Mouse (Mus musculus) splenic B cell, adult 2 months (primary cell): ENCODE results near the gene Taf12.

Experiments
- DNase-seq: peaks from one replicate; pipeline ENCODE4 v3.0.0-alpha.2; 2011; ENCODE audit warnings: low read depth, low spot score
- H3K27me3 ChIP-seq: 2 replicates; pipeline ENCODE4 v1.6.1; 2012; ENCODE audit warnings: mild to moderate bottlenecking, low read length, moderate library complexity, mixed read lengths; ENCODE audit not compliant: control insufficient read depth, poor library complexity, insufficient read depth, severe bottlenecking
- H3K36me3 ChIP-seq: 2 replicates; pipeline ENCODE4 v1.6.1; 2012; ENCODE audit warnings: mild to moderate bottlenecking, low read length, moderate library complexity, mixed read lengths; ENCODE audit not compliant: control insufficient read depth, poor library complexity, insufficient read depth, severe bottlenecking

The Taf12 gene

DNA sequence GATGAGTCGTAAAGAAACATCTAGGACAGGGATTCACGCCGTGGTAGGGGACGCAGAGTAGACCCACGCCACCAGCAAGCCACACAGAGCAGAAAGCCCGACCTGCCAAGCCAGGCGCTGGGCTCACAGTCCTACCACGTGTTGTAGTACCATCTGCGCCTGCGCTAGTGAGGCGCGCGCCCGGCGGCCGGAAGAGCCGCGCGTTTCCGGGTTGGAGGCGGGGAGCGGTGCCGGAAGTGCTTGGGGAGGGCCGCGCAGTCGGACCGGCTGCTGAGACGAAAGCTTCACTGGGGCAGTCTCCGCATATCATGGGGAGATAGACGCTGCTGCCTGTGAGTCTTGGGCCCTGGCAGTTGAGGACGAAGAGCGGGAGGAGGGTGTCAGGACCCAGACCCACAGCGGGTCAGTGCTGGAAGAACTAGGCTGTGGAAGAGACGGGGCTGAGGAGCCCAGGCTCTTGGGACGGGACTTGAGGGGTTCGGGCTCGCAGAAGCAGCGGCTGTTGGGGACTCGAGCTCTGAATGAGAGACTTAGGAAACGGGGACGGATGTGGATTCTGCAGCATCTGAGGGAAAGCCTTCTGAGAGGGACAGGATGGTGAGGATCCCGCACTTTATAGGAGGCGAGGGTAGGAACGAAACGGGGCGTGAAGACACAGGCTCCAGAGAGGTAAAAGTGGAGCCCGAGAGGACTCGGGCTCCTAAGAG is at the start of gene Taf12:
TSS of gene Taf12 (plus strand) at position 220 of the 707 bp plus-strand sequence.
- Histone ChIP-seq H3K27me3 (no peaks in the 10 kb centered on the region), H3K36me3 (no peaks in the 10 kb centered on the region)
- DNase-seq: peak; percentile 96

DNA sequence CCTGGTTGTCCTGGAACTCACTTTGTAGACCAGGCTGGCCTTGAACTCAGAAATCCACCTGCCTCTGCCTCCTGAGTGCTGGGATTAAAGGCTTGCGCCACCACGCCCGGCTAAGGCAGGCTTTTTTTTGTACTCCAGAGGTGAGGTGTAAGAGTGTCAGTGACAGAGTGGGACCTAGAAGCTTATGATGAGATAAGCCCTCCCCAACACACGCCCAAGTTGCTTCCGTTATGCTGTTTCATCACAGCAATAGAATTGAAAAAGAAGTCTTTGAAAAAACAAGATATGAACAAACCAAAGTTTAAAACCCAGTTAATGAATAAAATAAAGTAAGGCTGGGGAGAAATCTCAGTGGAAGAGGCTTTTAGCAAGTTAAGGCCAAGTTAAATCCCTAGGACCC is 43.8 kb upstream of the Taf12 start:
- H3K36me3 ChIP-seq: no peaks in the 10 kb centered on the region; the same call in 1 of the 2 replicates
- H3K27me3 ChIP-seq: no peaks in the 10 kb centered on the region
- no peak for DNase-seq

DNA sequence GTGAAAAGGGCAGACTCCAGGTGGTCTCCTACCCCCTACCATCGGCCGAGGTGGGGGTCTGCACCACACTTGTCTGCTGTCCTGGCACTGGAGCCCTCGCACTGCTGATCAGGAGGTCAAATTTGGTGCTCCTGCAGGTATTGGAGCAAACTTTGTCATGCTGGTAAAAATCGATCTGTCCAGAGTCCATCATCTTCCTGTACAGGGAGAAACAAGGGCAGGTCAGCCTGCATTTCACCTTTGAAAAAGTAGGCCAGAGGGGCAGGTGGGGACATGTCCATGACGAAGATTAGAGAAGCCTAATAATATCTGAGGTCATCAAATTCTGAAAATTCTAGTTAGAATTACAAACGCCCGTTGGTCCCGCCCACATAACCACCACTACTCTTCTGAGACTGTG is 39.5 kb upstream of the Taf12 start:
- H3K36me3 ChIP-seq: peaks cover 2% of the 10 kb centered on the region
- H3K27me3 ChIP-seq: no peaks in the 10 kb centered on the region
- DNase-seq: no peak

DNA sequence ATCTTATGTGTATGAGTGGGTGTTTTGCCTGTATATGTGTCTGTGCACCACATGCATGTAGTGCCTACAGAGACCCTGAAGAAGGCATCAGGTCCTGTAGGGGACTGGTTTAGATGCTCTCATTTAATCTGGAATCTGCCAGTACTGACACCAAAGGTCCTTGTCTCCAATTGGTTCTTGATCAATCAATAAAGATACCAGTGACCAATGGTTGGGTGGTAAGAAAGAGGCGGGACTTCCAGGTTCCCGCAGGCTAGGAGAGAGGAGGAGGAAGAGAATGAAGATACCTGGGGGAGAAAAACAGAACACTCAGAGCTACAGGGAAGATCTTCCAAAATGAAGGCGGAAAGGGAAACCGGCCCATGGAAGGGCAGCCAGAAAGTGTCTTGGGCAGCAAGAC is 35.8 kb upstream of the Taf12 start:
- DNase-seq: no peak
- no peaks in the 10 kb centered on the region for H3K27me3 ChIP-seq
- peaks cover 4% of the 10 kb centered on the region for H3K36me3 ChIP-seq

DNA sequence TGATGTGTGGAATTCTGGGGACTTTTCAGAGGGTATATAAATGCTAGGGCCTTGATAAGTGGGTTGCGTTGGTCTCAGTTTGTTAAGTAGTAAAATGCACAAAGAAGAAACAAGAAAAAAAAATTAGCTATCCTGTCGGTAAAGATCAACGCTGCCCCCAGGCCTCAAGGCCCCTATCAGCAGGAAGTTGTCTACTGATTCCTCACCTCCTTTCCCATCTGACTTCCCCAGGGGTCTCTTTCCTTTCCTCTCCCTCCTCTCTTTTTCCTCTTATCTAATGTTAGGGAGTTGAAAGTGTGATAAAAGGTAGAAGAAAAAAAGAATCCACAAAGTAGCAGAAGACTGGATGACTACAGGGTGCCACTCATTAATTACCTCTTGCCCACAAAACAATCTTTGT is 33.8 kb upstream of the Taf12 start:
- DNase-seq: no peak
- H3K27me3 ChIP-seq: no peaks in the 10 kb centered on the region
- peaks cover 4% of the 10 kb centered on the region for H3K36me3 ChIP-seq

DNA sequence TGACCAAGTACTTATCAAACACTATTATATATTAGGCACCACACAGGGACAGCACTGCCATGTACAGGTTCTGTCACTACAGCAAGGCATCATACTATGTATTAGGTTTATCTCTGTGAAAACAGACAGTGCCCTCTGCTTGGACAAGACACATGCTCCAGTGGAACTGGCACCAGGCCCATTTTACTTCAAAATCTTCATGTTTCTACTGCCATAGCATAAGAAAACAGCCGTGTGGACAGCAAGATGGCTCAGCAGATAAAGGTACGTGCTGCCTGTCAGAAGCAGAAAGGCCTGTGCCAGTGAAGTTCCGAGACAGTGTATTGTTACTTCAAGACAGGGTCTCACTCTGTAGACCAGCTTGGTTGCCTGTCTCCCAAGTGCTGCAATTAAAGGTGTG is 33.0 kb upstream of the Taf12 start:
- DNase-seq: no peak
- H3K27me3 ChIP-seq: no peaks in the 10 kb centered on the region
- H3K36me3 ChIP-seq: peaks cover 4% of the 10 kb centered on the region

DNA sequence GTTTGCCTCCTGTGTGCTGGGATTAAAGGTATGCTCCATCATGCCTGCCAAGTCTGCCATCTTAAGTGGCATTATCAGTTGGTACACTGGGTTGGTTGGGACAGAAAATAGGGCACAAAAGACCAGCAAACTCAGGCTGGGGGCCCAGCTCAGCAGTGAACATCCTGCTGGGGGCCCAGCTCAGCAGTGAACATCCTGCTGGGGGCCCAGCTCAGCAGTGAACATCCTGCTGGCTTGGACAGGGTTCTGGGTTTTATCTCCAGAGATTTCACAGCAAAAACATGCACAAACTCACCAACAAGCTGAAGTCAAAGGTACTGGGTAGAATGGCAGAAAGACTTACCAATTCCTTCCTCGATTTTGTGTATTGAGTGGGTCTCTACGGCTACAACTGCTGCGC is 28.5 kb upstream of the Taf12 start:
- Histone ChIP-seq H3K36me3 (peaks cover 2% of the 10 kb centered on the region; the same call in 1 of the 2 replicates), H3K27me3 (no peaks in the 10 kb centered on the region)
- DNase-seq: no peak

DNA sequence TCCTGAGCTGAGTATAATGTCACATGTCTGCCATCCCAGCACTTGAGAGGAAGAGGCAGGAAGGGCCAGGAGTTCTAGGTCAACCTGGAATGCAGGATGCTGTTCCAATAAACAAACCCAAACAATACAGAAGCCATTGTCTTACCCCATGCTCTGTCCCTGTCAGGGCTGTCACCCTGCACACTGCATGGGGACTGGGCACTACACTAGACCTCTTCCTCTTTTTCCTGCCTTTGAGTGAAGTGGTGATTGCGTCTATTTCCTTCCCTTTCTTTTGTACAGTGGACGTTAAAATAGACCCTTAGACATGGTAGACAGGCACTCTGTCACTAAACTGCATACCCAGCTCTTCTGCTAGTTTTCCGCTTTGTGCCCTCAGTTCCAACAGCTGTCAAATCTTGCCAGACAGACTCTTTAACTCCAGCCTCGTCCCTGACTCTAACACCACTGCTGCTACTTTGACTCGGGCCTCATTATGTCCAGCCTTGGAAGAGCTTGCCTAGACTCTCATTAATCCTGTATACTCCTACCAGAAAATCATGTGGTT is 26.7 kb upstream of the Taf12 start:
- peaks cover 2% of the 10 kb centered on the region; the same call in 1 of the 2 replicates for H3K36me3 ChIP-seq
- peak; percentile 54 for DNase-seq
- H3K27me3 ChIP-seq: no peaks in the 10 kb centered on the region

DNA sequence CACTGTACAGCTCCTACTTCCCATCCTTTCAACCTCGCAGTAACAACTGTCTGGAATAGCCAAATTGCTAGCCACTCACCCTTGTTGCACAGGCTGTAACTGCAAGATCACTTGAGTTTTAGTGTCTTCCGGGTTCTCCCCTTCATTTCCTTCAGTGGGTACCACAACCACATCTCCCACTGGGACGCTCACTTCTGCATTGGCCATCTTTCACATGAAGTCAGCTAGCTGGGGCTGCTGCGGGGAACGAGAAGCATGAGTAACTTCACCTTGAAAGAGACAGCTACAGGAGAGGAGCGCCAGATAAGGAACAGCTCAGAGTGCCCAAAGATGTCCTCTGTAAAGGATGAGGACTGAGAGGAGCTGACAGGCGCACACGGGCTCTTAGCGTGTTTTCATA is 22.6 kb upstream of the Taf12 start:
- Histone ChIP-seq H3K36me3 (no peaks in the 10 kb centered on the region), H3K27me3 (no peaks in the 10 kb centered on the region)
- peak; percentile 78 for DNase-seq

DNA sequence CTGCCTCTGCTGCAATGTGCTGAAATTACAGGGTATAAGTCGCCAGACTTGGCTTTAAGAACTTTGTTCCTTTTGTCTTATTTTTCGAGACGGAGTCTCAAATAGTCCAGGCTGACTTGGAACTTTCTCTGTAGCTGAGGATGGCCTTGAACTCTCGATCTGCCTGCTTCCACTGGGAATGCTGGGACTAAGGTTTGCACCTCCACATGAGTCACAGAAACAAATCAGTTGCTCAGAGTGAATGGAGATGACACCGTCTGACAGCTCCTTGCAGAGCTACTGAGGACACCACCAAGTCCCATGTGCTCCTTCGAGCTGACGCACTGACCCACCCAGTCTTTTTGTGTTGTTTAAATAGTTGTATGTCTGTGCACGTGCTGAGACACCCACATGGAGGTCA is 21.0 kb upstream of the Taf12 start:
- Histone ChIP-seq H3K27me3 (no peaks in the 10 kb centered on the region), H3K36me3 (no peaks in the 10 kb centered on the region)
- DNase-seq: no peak

DNA sequence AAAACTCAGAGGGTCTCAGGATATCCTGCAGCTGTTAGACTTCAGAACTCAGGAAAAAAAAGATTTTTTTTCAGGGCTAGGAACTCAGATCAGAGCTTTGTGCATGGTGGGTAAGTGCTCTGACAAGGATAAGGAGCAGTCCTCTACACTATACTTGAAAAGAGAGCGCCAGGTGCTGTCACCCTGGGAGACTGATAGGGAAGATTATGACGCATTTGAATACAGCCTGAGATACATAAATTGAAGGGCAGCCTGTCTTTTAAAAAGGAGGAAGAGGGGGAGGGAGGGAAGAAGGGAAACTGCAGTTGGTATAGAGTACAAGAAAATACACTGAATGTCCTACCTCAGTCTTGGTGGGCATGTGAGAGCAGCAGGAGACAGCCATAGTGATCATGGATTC is 20.6 kb upstream of the Taf12 start:
- DNase-seq: no peak
- no peaks in the 10 kb centered on the region for H3K36me3 ChIP-seq
- no peaks in the 10 kb centered on the region for H3K27me3 ChIP-seq

DNA sequence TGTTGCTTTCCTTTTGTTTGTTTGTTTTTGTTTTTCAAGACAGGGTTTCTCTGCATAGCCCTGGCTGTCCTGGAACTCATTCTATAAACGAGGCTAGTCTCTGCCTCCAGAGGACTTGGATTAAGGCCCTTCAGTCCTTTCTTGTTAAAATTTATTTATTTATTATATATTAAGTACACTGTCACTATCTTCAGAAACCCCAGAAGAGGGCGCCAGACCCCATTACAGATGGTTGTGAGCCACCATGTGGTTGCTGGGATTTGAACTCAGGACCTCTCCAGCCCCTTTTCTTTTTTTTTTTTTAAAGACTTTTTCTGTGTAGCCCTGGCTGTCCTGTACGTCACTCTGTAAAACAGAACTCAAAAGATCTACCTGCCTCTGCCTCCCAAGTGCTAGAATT is 19.2 kb upstream of the Taf12 start:
- Histone ChIP-seq H3K27me3 (no peaks in the 10 kb centered on the region), H3K36me3 (no peaks in the 10 kb centered on the region)
- peak; percentile 48 for DNase-seq

DNA sequence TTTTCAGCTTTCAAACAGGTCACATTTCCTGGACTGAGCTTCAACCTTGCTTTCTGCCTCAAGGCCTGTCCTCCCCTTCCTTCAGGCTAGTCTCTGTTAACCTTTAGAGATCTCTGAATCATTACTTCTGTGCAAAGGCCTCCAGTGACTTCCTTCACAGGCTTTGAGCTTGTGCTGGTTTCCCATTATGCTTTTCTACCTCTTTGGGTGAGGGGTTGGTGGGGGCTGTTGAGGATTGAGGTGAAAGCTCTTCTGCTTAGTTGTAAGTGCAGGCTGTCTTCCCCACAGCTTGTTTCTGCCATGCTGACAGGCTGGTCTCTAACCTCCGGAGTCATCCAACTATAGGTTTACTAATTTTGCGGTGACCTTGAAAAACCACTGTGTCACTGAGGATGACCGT is 17.8 kb upstream of the Taf12 start:
- DNase-seq: no peak
- H3K36me3 ChIP-seq: no peaks in the 10 kb centered on the region
- no peaks in the 10 kb centered on the region for H3K27me3 ChIP-seq

DNA sequence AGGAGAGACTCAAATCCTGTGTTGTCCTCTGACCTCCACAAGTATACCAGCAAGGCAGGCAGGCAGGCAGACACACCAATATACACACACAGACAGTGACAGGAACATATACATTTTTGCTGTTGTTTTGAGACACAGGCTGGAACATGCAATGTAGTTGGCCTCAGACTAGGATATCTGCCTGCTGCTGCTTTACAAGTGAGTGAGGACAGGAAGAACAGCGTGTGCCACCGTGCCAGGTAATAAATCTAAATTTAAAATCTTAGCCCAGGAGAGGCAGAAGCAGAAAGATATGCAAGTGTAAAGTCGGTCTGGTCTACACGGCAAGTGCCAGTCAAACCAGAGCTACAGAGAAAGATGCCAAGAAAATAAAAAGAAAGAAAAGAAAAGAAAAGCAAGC is 14.9 kb upstream of the Taf12 start:
- Histone ChIP-seq H3K27me3 (no peaks in the 10 kb centered on the region; the same call in 1 of the 2 replicates), H3K36me3 (no peaks in the 10 kb centered on the region)
- DNase-seq: no peak

DNA sequence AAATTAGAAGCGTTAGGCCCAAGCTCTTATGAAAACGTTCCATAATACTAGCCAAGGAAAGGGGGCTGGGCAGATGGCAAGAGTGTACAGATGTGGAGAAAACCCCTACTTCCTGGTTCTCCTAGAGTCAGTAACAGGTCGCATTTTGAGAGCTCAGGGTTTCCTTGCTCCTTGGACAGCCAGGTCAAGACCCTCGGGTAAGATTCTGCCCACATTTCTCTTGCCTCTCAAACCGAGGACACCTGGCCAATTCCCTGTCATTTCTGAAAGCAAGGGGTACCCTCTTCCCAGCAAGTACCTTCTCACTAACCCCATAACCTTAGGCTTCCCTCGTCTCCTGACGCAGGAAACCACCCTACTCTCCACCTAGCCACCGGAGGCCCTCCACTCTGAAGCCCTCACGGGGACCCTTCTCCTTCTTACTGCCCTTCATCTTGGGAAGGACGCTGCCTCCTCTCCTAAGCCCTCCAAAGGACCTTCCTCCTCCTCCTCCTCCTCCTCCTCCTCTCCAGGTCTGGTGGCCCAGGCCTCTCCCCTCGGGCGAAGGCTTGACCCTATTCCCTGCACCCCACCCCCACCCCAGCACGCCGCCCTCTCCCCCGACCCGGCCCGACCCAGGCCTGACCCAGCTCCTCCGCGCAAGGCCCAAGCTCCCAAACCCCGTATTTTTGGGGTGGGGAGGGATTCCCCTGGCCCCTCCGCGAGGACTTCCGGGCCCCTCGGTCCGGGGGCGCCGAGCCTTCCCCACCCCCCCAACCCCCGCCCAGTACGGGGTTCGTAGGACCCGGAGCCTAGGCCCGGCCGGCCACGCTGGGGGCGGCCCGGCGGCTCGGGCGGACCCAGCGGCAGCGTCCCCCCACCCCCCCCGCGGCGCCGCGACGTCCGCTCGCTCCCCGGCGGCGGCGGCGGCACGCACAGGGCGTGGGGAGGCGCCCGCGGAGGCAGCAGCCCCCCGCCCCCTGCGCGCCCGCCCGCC is 13.5 kb upstream of the Taf12 start:
- H3K27me3 ChIP-seq: no peaks in the 10 kb centered on the region; the same call in 1 of the 2 replicates
- no peaks in the 10 kb centered on the region for H3K36me3 ChIP-seq
- DNase-seq: peak; percentile 74
